Mouse (Mus musculus): ENCODE measurements around the gene Mtmr6. TPM values are rescaled to one million over a fixed set of nuclear protein-coding genes. Genes with fewer than 3 reads are reported as not detected.

Mtmr6 gene
- polyA plus RNA-seq, 1 experiment: 21.3 TPM

GRCm38 (mm10) chr14:60286194-60286863 is 21.3 kb downstream of the Mtmr6 start:
- H3K27ac ChIP-seq (ENCODE audit: control insufficient read depth, insufficient read depth, low read length): no peak overlapping the region
- H3K27me3 ChIP-seq (ENCODE audit: control insufficient read depth, insufficient read depth, low read length): no peaks in the 10 kb centered on the region
- H3K36me3 ChIP-seq (ENCODE audit: control insufficient read depth, insufficient read depth, low read length): peaks cover 31% of the 10 kb centered on the region
- no peaks in the 10 kb centered on the region for H3K4me1 ChIP-seq (replicated peaks; ENCODE audit: control insufficient read depth, insufficient read depth, low read length)
- no peak overlapping the region for H3K4me3 ChIP-seq (ENCODE audit: control insufficient read depth, insufficient read depth, low read length)
- no peak for DNase-seq
- no peak for TF ChIP-seq CTCF (IDR thresholded peaks at IDR 0.05; ENCODE audit: borderline replicate concordance, control insufficient read depth, extremely low read depth, insufficient read depth, low read length, poor library complexity)
- no peak for TF ChIP-seq POLR2A (IDR thresholded peaks at IDR 0.05; ENCODE audit: control insufficient read depth, extremely low read depth, insufficient read depth, low read length, poor library complexity)
- 92% methylated on average over 7 of the region's 7 CpGs for WGBS

- H3K27ac ChIP-seq (ENCODE audit: control insufficient read depth, insufficient read depth, low read length): no peak overlapping the region
- H3K36me3 ChIP-seq (ENCODE audit: control insufficient read depth, insufficient read depth, low read length): peaks cover 32% of the 10 kb centered on the region
- DNase-seq: no peak
- 37% methylated on average over 4 of the region's 4 CpGs for WGBS
- TF ChIP-seq POLR2A (IDR thresholded peaks at IDR 0.05; ENCODE audit: control insufficient read depth, extremely low read depth, insufficient read depth, low read length, poor library complexity): no peak
- no peak for TF ChIP-seq CTCF (IDR thresholded peaks at IDR 0.05; ENCODE audit: borderline replicate concordance, control insufficient read depth, extremely low read depth, insufficient read depth, low read length, poor library complexity)
- H3K27me3 ChIP-seq (ENCODE audit: control insufficient read depth, insufficient read depth, low read length): no peaks in the 10 kb centered on the region
- no peak overlapping the region for H3K4me3 ChIP-seq (ENCODE audit: control insufficient read depth, insufficient read depth, low read length)
- H3K4me1 ChIP-seq (replicated peaks; ENCODE audit: control insufficient read depth, insufficient read depth, low read length): no peaks in the 10 kb centered on the region
Measured at GRCm38 (mm10) chr14:60290363-60290762, 25.3 kb downstream of the Mtmr6 start.

- peaks cover 38% of the 10 kb centered on the region for H3K36me3 ChIP-seq (ENCODE audit: control insufficient read depth, insufficient read depth, low read length)
- WGBS: 100% methylated on average over 1 of the region's 1 CpGs
- H3K27ac ChIP-seq (ENCODE audit: control insufficient read depth, insufficient read depth, low read length): no peak overlapping the region
- DNase-seq: no peak
- H3K4me1 ChIP-seq (replicated peaks; ENCODE audit: control insufficient read depth, insufficient read depth, low read length): no peaks in the 10 kb centered on the region
- H3K27me3 ChIP-seq (ENCODE audit: control insufficient read depth, insufficient read depth, low read length): no peaks in the 10 kb centered on the region
- TF ChIP-seq CTCF (IDR thresholded peaks at IDR 0.05; ENCODE audit: borderline replicate concordance, control insufficient read depth, extremely low read depth, insufficient read depth, low read length, poor library complexity): no peak
- H3K4me3 ChIP-seq (ENCODE audit: control insufficient read depth, insufficient read depth, low read length): no peak overlapping the region
Measured at GRCm38 (mm10) chr14:60295531-60295930, 30.5 kb downstream of the Mtmr6 start.

- DNase-seq: no peak
- H3K36me3 ChIP-seq (ENCODE audit: control insufficient read depth, insufficient read depth, low read length): peaks cover 36% of the 10 kb centered on the region
- H3K4me1 ChIP-seq (replicated peaks; ENCODE audit: control insufficient read depth, insufficient read depth, low read length): no peaks in the 10 kb centered on the region
- H3K4me3 ChIP-seq (ENCODE audit: control insufficient read depth, insufficient read depth, low read length): no peak overlapping the region
- 95% methylated on average over 14 of the region's 14 CpGs for WGBS
- no peak for TF ChIP-seq CTCF (IDR thresholded peaks at IDR 0.05; ENCODE audit: borderline replicate concordance, control insufficient read depth, extremely low read depth, insufficient read depth, low read length, poor library complexity)
- no peak for TF ChIP-seq POLR2A (IDR thresholded peaks at IDR 0.05; ENCODE audit: control insufficient read depth, extremely low read depth, insufficient read depth, low read length, poor library complexity)
- H3K27me3 ChIP-seq (ENCODE audit: control insufficient read depth, insufficient read depth, low read length): no peaks in the 10 kb centered on the region
- no peak overlapping the region for H3K27ac ChIP-seq (ENCODE audit: control insufficient read depth, insufficient read depth, low read length)
Measured at GRCm38 (mm10) chr14:60300224-60300991, 35.4 kb downstream of the Mtmr6 start.

- Histone ChIP-seq H3K4me1 (replicated peaks; ENCODE audit: control insufficient read depth, insufficient read depth, low read length) (no peaks in the 10 kb centered on the region), H3K36me3 (ENCODE audit: control insufficient read depth, insufficient read depth, low read length) (peaks cover 36% of the 10 kb centered on the region), H3K27me3 (ENCODE audit: control insufficient read depth, insufficient read depth, low read length) (no peaks in the 10 kb centered on the region), H3K4me3 (ENCODE audit: control insufficient read depth, insufficient read depth, low read length) (no peak overlapping the region), H3K27ac (ENCODE audit: control insufficient read depth, insufficient read depth, low read length) (no peak overlapping the region)
- no peak for DNase-seq
- 84% methylated on average over 6 of the region's 6 CpGs for WGBS
- TF ChIP-seq CTCF (IDR thresholded peaks at IDR 0.05; ENCODE audit: borderline replicate concordance, control insufficient read depth, extremely low read depth, insufficient read depth, low read length, poor library complexity) (no peak), POLR2A (IDR thresholded peaks at IDR 0.05; ENCODE audit: control insufficient read depth, extremely low read depth, insufficient read depth, low read length, poor library complexity) (no peak)
Measured at GRCm38 (mm10) chr14:60301024-60301423, 36.0 kb downstream of the Mtmr6 start.

GRCm38 (mm10) chr14:60302441-60302840 is 37.4 kb downstream of the Mtmr6 start:
- no peak overlapping the region for H3K4me3 ChIP-seq (ENCODE audit: control insufficient read depth, insufficient read depth, low read length)
- H3K4me1 ChIP-seq (replicated peaks; ENCODE audit: control insufficient read depth, insufficient read depth, low read length): no peaks in the 10 kb centered on the region
- no peak for DNase-seq
- H3K36me3 ChIP-seq (ENCODE audit: control insufficient read depth, insufficient read depth, low read length): peaks cover 26% of the 10 kb centered on the region
- 81% methylated on average over 4 of the region's 4 CpGs for WGBS
- TF ChIP-seq CTCF (IDR thresholded peaks at IDR 0.05; ENCODE audit: borderline replicate concordance, control insufficient read depth, extremely low read depth, insufficient read depth, low read length, poor library complexity): no peak
- no peak for TF ChIP-seq POLR2A (IDR thresholded peaks at IDR 0.05; ENCODE audit: control insufficient read depth, extremely low read depth, insufficient read depth, low read length, poor library complexity)
- no peaks in the 10 kb centered on the region for H3K27me3 ChIP-seq (ENCODE audit: control insufficient read depth, insufficient read depth, low read length)
- H3K27ac ChIP-seq (ENCODE audit: control insufficient read depth, insufficient read depth, low read length): no peak overlapping the region
